14 mouse cellular contexts compared by ENCODE assay signal in genomic region chr1:132803842-132804241, GRCm38 (mm10).
A peak's percentile ranks its signal among the peaks of the same experiment; 100 is the strongest.
DNase-seq lines count a peak whose midpoint lies in the region; ATAC-seq lines count a peak whose summit lies in the region.
"Had no signal": no experiment of that assay in that cellular context is flagged by ENCODE, and none has a peak within 500 bp of the region (broad histone marks: within the 10 kb centered on the region; RNA-seq: fewer than 3 reads in every experiment).

No protein-coding gene starts in this region.

- no peaks in the 10 kb centered on the region for H3K4me1 ChIP-seq in kidney, embryonic 14.5 days (ENCODE audit: control insufficient read depth, insufficient read depth, low read length)
- peaks cover 26% of the 10 kb centered on the region for H3K4me1 ChIP-seq in forebrain, embryonic 10.5 days

- WGBS in kidney, embryonic 14.5 days, result 79% methylated on average over 9 of the region's 9 CpGs
- WGBS in forebrain, embryonic 10.5 days, result 80% methylated on average over 9 of the region's 9 CpGs

- H3K9ac ChIP-seq in kidney, embryonic 14.5 days (ENCODE audit: low read depth, low read length), result no peak overlapping the region
- H3K9ac ChIP-seq: forebrain, postnatal 0 days; hindbrain, embryonic 15.5 days; liver, embryonic 13.5 days; midbrain, embryonic 13.5 days had no signal

- peak; percentile 50 for DNase-seq in adrenal gland, postnatal 10 days
- no peak for DNase-seq in adrenal gland, postnatal 4 days (ENCODE audit: low spot score in 2 of 2)
- DNase-seq in kidney, adult 11 months, result peak; percentile 46
- DNase-seq in ovary, postnatal 36 days (ENCODE audit: low spot score), result peak; percentile 24
- DNase-seq in ovary, adult 18-20 months (ENCODE audit: low spot score), result no peak
- DNase-seq in forebrain, embryonic 10.5 days (ENCODE audit: extremely low spot score, low spot score), result no peak
- no peak for DNase-seq in thymus, postnatal 36 days
- DNase-seq: forebrain, postnatal 0 days; liver, embryonic 13.5 days; lung, postnatal 10 days; thymus, adult 18-20 months had no signal

- H3K4me3 ChIP-seq in kidney, embryonic 14.5 days (ENCODE audit: low read length), result no peak overlapping the region
- no peak overlapping the region for H3K4me3 ChIP-seq in forebrain, embryonic 10.5 days
- H3K4me3 ChIP-seq: hindbrain, embryonic 15.5 days; liver, embryonic 13.5 days; midbrain, embryonic 13.5 days had no signal

- no peaks in the 10 kb centered on the region for H3K9me3 ChIP-seq in kidney, embryonic 14.5 days (ENCODE audit: control insufficient read depth, low read length)
- H3K9me3 ChIP-seq in forebrain, embryonic 10.5 days, result no peaks in the 10 kb centered on the region
- H3K9me3 ChIP-seq: hindbrain, embryonic 15.5 days; liver, embryonic 13.5 days; midbrain, embryonic 13.5 days had no signal

- ATAC-seq in kidney, embryonic 14.5 days (ENCODE audit: low FRiP score, low TSS enrichment), result no peak
- ATAC-seq: forebrain, postnatal 0 days; midbrain, embryonic 13.5 days had no signal

- H3K27ac ChIP-seq in kidney, embryonic 14.5 days (ENCODE audit: low read depth, low read length), result no peak overlapping the region
- no peak overlapping the region for H3K27ac ChIP-seq in forebrain, embryonic 10.5 days
- H3K27ac ChIP-seq: hindbrain, embryonic 15.5 days; liver, embryonic 13.5 days; midbrain, embryonic 13.5 days had no signal

- H3K27me3 ChIP-seq in kidney, embryonic 14.5 days (ENCODE audit: control insufficient read depth, insufficient read depth, low read length), result peaks cover 14% of the 10 kb centered on the region
- peaks cover 47% of the 10 kb centered on the region for H3K27me3 ChIP-seq in forebrain, embryonic 10.5 days (ENCODE audit: poor library complexity, severe bottlenecking)
- H3K27me3 ChIP-seq: hindbrain, embryonic 15.5 days had no signal

- no peak overlapping the region for H3K4me2 ChIP-seq in kidney, embryonic 14.5 days (replicated peaks; ENCODE audit: low read depth, low read length)
- H3K4me2 ChIP-seq: hindbrain, embryonic 15.5 days; liver, embryonic 13.5 days; midbrain, embryonic 13.5 days had no signal

- no peaks in the 10 kb centered on the region for H3K36me3 ChIP-seq in kidney, embryonic 14.5 days (ENCODE audit: control insufficient read depth, insufficient read depth, low read length)
- no peaks in the 10 kb centered on the region for H3K36me3 ChIP-seq in forebrain, embryonic 10.5 days (replicated peaks)
- H3K36me3 ChIP-seq: hindbrain, embryonic 15.5 days; liver, embryonic 13.5 days; midbrain, embryonic 13.5 days had no signal

Comparison
In these comparisons a context has a peak if more than half of its experiments do, and no peak if none do; other contexts are left out.
1. DNase-seq: peak in adrenal gland, postnatal 10 days (single experiment), kidney, adult 11 months (single experiment) and ovary, postnatal 36 days (single experiment); none in adrenal gland, postnatal 4 days (0 of 2), ovary, adult 18-20 months (single experiment), forebrain, embryonic 10.5 days (single experiment) and thymus, postnatal 36 days (0 of 2).